8 mouse cellular contexts compared by ENCODE assay signal in genomic region chr1:192061666-192062306, GRCm38 (mm10). TPM values are rescaled to one million over a fixed set of nuclear protein-coding genes. Genes with fewer than 3 reads are reported as not detected.
A peak's percentile ranks its signal among the peaks of the same experiment; 100 is the strongest.
DNase-seq lines count a peak whose midpoint lies in the region; ATAC-seq lines count a peak whose summit lies in the region.

No protein-coding gene starts in this region.

- no peak overlapping the region for H3K4me2 ChIP-seq in liver, embryonic 15.5 days
- H3K4me2 ChIP-seq in heart, embryonic 15.5 days, result no peak overlapping the region
- H3K4me2 ChIP-seq in stomach, embryonic 15.5 days, result no peak overlapping the region

- no peak for DNase-seq in liver
- DNase-seq in embryo, embryonic 11 days, result peak; percentile 16
- DNase-seq in left cerebral cortex, postnatal 14 days (ENCODE audit: low spot score in 2 of 2), result peak; percentile 78 to 87
- no peak for DNase-seq in thymus, postnatal 25 days
- DNase-seq in thymus, adult 18-20 months, result no peak

- H3K9me3 ChIP-seq in liver, embryonic 15.5 days (replicated peaks), result no peaks in the 10 kb centered on the region
- no peaks in the 10 kb centered on the region for H3K9me3 ChIP-seq in heart, embryonic 15.5 days (replicated peaks)
- no peaks in the 10 kb centered on the region for H3K9me3 ChIP-seq in stomach, embryonic 15.5 days

- WGBS in liver, embryonic 15.5 days (ENCODE audit: insufficient replicate concordance), result 60% methylated on average over 4 of the region's 4 CpGs
- WGBS in heart, embryonic 15.5 days, result 8% methylated on average over 4 of the region's 4 CpGs
- WGBS in stomach, embryonic 15.5 days, result 35% methylated on average over 4 of the region's 4 CpGs

- H3K9ac ChIP-seq in liver, embryonic 15.5 days, result no peak overlapping the region
- H3K9ac ChIP-seq in heart, embryonic 15.5 days, result no peak overlapping the region
- no peak overlapping the region for H3K9ac ChIP-seq in stomach, embryonic 15.5 days

- H3K27ac ChIP-seq in liver, embryonic 15.5 days (replicated peaks), result no peak overlapping the region
- peak overlapping the region; percentile 80 for H3K27ac ChIP-seq in heart, embryonic 15.5 days
- H3K27ac ChIP-seq in stomach, embryonic 15.5 days, result peak overlapping the region; percentile 17; the same call in 1 of the 2 replicates

- peak; percentile 40 for ATAC-seq in liver, embryonic 15.5 days (ENCODE audit: insufficient read depth)
- ATAC-seq in heart, embryonic 15.5 days (replicated peaks; ENCODE audit: insufficient number of reproducible peaks, insufficient read depth, low FRiP score, low read depth), result peak; percentile 89
- ATAC-seq in stomach, embryonic 15.5 days (ENCODE audit: insufficient read depth, low FRiP score, low read depth), result peak; percentile 73

- H3K27me3 ChIP-seq in liver, embryonic 15.5 days, result no peaks in the 10 kb centered on the region
- no peaks in the 10 kb centered on the region for H3K27me3 ChIP-seq in heart, embryonic 15.5 days
- no peaks in the 10 kb centered on the region for H3K27me3 ChIP-seq in stomach, embryonic 15.5 days (replicated peaks)

- H3K4me1 ChIP-seq in liver, embryonic 15.5 days (replicated peaks), result no peaks in the 10 kb centered on the region
- H3K4me1 ChIP-seq in heart, embryonic 15.5 days (replicated peaks), result peaks cover 18% of the 10 kb centered on the region
- no peaks in the 10 kb centered on the region for H3K4me1 ChIP-seq in stomach, embryonic 15.5 days

- peaks cover 60% of the 10 kb centered on the region for H3K36me3 ChIP-seq in liver, embryonic 15.5 days (replicated peaks)
- H3K36me3 ChIP-seq in heart, embryonic 15.5 days, result peaks cover 39% of the 10 kb centered on the region
- H3K36me3 ChIP-seq in stomach, embryonic 15.5 days, result peaks cover 30% of the 10 kb centered on the region

- H3K4me3 ChIP-seq in liver, embryonic 15.5 days (replicated peaks), result no peak overlapping the region
- H3K4me3 ChIP-seq in heart, embryonic 15.5 days, result no peak overlapping the region
- H3K4me3 ChIP-seq in stomach, embryonic 15.5 days (replicated peaks), result no peak overlapping the region

- intact Hi-C loops in left cerebral cortex, postnatal 14 days (cut with DNase I), result no loop called here

RNA-seq across cellular contexts. Expression of gene Traf5, which starts 30.6 kb away (rescaled TPM):
- polyA plus RNA-seq in liver, embryonic 15.5 days (2015; fragmentation: Nextera tagmentation; extraction: Ambion mirVana), result 8.0 and 8.1 TPM in 2 replicates
- 13.6 and 19.2 TPM in 2 replicates for polyA plus RNA-seq in heart, embryonic 15.5 days (2015; fragmentation: Nextera tagmentation; extraction: Ambion mirVana)
- 1 to 10 TPM; 6.4 to 6.8 TPM for total RNA-seq in left cerebral cortex, postnatal 14 days (2021)
- 23.3 and 23.7 TPM in 2 replicates for polyA plus RNA-seq in stomach, embryonic 15.5 days (2015; fragmentation: Nextera tagmentation; extraction: Ambion mirVana)

Comparison
In these comparisons a context has a peak if more than half of its experiments do, and no peak if none do; other contexts are left out.
1. DNase-seq: peak in embryo, embryonic 11 days (single experiment) and left cerebral cortex, postnatal 14 days (2 of 2); none in liver (single experiment), thymus, postnatal 25 days (single experiment) and thymus, adult 18-20 months (0 of 2).
2. Peak in every context shown above with its lines, with median percentiles within 50 percentile points of each other: ATAC-seq.